Mouse (Mus musculus): ENCODE measurements around the gene Rnls.

GRCm38 (mm10) chr19:33225858-33226705 lies 166.0 kb downstream of the Rnls start:
- no peak for TF ChIP-seq POLR2A (IDR thresholded peaks at IDR 0.05; ENCODE audit: insufficient read depth, low read depth, low read length)
- no peak for TF ChIP-seq CTCF (IDR thresholded peaks at IDR 0.05; ENCODE audit: insufficient read depth, low read depth, low read length)

Data from olfactory bulb, adult 2 months (tissue).